Mouse (Mus musculus) limb, embryonic 12.5 days (tissue): Measurements from ENCODE around the gene Rspo1. TPM values are rescaled to one million over a fixed set of nuclear protein-coding genes. Genes with fewer than 3 reads are reported as not detected.
A peak's percentile ranks its signal among the peaks of the same experiment; 100 is the strongest.
"Not testable (repeated sequence)": the region's sequence is repeated elsewhere in the genome, so short reads cannot be mapped to it uniquely, and the experiment has no call there.

Experiments used
- ATAC-seq: fragments of 200-750 bp; cut with Nextera tagmentation; 2 replicates; pipeline ENCODE4 v1.8.0; 2017; ENCODE audit warnings: low read depth, moderate TSS enrichment; ENCODE audit not compliant: insufficient number of reproducible peaks, insufficient read depth, low FRiP score, low TSS enrichment
- H3K27ac ChIP-seq: fragments of 300-500 bp; sonication (generic); 2 replicates; pipeline ENCODE4 v1.5.1; 2016; ENCODE audit warnings: mild to moderate bottlenecking, moderate library complexity
- H3K27me3 ChIP-seq: fragments of 300-500 bp; sonication (generic); 2 replicates; pipeline ENCODE4 v1.6.1; 2016; ENCODE audit warnings: mild to moderate bottlenecking, moderate library complexity
- H3K36me3 ChIP-seq: fragments of 300-500 bp; sonication (generic); 2 replicates; pipeline ENCODE4 v1.6.1; 2016; ENCODE audit warnings: mild to moderate bottlenecking, moderate library complexity
- H3K4me1 ChIP-seq: fragments of 300-500 bp; sonication (generic); replicated peaks from 2 replicates; pipeline ENCODE4 v1.6.1; 2016
- H3K4me2 ChIP-seq: fragments of 300-500 bp; sonication (generic); 2 replicates; pipeline ENCODE4 v1.6.1; 2016; ENCODE audit warnings: mild to moderate bottlenecking, moderate library complexity
- H3K4me3 ChIP-seq: fragments of 300-500 bp; sonication (generic); replicated peaks from 2 replicates; pipeline ENCODE4 v1.5.1; 2016; ENCODE audit warnings: mild to moderate bottlenecking
- H3K9ac ChIP-seq: fragments of 300-500 bp; sonication (generic); replicated peaks from 2 replicates; pipeline ENCODE4 v1.6.1; 2016; ENCODE audit warnings: mild to moderate bottlenecking, moderate library complexity
- H3K9me3 ChIP-seq: fragments of 300-500 bp; sonication (generic); 2 replicates; pipeline ENCODE4 v1.6.1; 2016; ENCODE audit warnings: mild to moderate bottlenecking, moderate library complexity
- WGBS: fragments of 180-500 bp; shearing (Covaris S2); methylation state at CpG from one replicate; pipeline ENCODE4 v1.1.7; 2016; 5-methylcytosine and 5-hydroxymethylcytosine counted together
- polyA plus RNA-seq: library from polyadenylated mRNA; unstranded; fragments of >200 nt; fragmentation: Nextera tagmentation; extraction: Ambion mirVana; gene quantifications from 2 replicates; pipeline ENCODE4 v1.2.1, GENCODE M21; 2016

The Rspo1 gene
- 1.7 and 3.5 TPM in 2 replicates for polyA plus RNA-seq

GRCm38 (mm10) chr4:124985671-124986602, at the start of gene Rspo1:
Gene Rspo1 (plus strand): TSS chr4:124986430.
- H3K27me3 ChIP-seq, result peaks cover 100% of the 10 kb centered on the region
- H3K4me2 ChIP-seq, result peak within 1 kb of the TSS; percentile 60
- no peak for ATAC-seq
- H3K9ac ChIP-seq, result peak within 1 kb of the TSS; percentile 53
- peaks cover 51% of the 10 kb centered on the region for H3K4me1 ChIP-seq
- H3K36me3 ChIP-seq, result no peaks in the 10 kb centered on the region
- H3K9me3 ChIP-seq, result no peaks in the 10 kb centered on the region
- WGBS, result 1% methylated on average over 47 of the region's 62 CpGs
- no peak within 1 kb of the TSS for H3K27ac ChIP-seq
- H3K4me3 ChIP-seq, result peak within 1 kb of the TSS; percentile 45

GRCm38 (mm10) chr4:124936613-124937471, 49.4 kb upstream of the Rspo1 start, which contains the start of gene 9930104L06Rik:
Gene 9930104L06Rik (plus strand): TSS chr4:124937048.
- Histone ChIP-seq H3K4me3 (peak within 1 kb of the TSS; percentile 84), H3K4me2 (peak within 1 kb of the TSS; percentile 84), H3K9me3 (no peaks in the 10 kb centered on the region), H3K4me1 (peaks cover 20% of the 10 kb centered on the region), H3K27ac (peak within 1 kb of the TSS; percentile 59; the same call in 1 of the 2 replicates), H3K27me3 (no peaks in the 10 kb centered on the region), H3K9ac (peak within 1 kb of the TSS; percentile 76), H3K36me3 (peaks cover 31% of the 10 kb centered on the region)
- under 1% methylated on average over 52 of the region's 52 CpGs for WGBS
- peak; percentile 96 for ATAC-seq

DNA sequence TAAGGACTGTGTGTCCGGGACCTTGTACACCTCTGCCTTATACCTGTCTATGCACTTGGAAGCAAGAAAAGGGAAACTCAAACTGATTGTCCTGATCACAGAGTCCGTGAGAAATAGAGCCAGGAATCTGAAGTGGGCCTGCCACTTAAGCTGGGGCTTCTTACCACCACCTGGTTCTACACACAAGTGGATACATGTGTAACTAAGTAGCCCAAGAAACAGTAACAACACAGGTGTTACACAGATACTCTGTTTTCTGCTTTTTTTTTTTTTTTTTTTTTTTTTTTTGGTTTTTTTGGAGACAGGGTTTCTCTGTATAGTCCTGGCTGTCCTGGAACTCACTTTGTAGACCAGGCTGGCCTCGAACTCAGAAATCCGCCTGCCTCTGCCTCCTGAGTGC, 47.0 kb upstream of the Rspo1 start, which contains the start of gene Cdca8:
TSS of gene Cdca8 (minus strand) at position 101 of the 400 bp plus-strand sequence.
- not testable (repeated sequence) for ATAC-seq, H3K9me3 ChIP-seq, H3K4me2 ChIP-seq, H3K9ac ChIP-seq, H3K27ac ChIP-seq, H3K27me3 ChIP-seq
- Histone ChIP-seq H3K4me3 (peak within 1 kb of the TSS; percentile 84), H3K4me1 (peaks cover 20% of the 10 kb centered on the region), H3K36me3 (peaks cover 41% of the 10 kb centered on the region)
- 93% methylated on average over 4 of the region's 4 CpGs for WGBS

DNA sequence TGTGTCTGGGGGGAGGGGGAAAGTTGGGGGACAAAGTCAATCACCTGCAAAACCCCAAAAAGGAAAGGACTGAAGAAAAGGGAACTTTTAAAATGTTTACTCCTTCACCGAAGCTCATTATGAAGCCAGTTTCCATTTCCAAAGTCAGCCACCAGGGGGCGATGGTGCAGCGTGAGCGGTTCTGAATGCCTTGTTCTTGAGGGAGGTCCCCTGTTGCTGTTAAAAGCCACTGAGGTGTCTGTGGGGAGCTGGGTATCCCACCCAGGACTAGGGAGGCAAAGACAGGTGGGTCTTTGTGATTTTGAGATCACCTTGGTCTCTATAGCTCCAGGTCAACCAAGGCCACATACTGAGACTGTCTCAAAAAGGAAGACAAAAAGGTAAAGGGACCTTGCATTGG, 43.2 kb upstream of the Rspo1 start:
- Histone ChIP-seq H3K27ac (no peak overlapping the region), H3K36me3 (peaks cover 41% of the 10 kb centered on the region), H3K27me3 (peaks cover 26% of the 10 kb centered on the region), H3K9me3 (no peaks in the 10 kb centered on the region), H3K4me1 (peaks cover 1% of the 10 kb centered on the region), H3K9ac (no peak overlapping the region), H3K4me3 (no peak overlapping the region), H3K4me2 (no peak overlapping the region)
- WGBS, result 5% methylated on average over 4 of the region's 4 CpGs
- no peak for ATAC-seq

DNA sequence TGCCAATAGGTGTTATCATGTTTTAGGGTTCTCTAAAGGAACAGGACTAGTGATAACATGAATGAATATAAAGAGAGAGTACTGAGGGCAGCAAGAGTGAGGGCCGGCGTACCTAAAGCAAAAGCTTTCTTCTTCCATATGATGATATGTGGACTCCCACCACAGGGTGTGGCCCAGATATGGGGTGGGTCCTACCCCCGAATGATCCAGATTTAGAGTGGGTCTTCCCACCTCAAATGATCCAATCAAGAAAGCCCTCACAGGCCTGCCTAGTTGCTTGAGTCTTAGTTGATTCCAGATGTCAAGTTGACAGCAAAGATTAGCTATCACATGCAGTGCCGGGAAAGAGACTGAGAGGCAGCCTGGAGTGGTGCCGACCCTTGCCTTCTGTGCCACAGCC, 42.4 kb upstream of the Rspo1 start:
- Histone ChIP-seq H3K4me3 (no peak overlapping the region), H3K9me3 (no peaks in the 10 kb centered on the region)

DNA sequence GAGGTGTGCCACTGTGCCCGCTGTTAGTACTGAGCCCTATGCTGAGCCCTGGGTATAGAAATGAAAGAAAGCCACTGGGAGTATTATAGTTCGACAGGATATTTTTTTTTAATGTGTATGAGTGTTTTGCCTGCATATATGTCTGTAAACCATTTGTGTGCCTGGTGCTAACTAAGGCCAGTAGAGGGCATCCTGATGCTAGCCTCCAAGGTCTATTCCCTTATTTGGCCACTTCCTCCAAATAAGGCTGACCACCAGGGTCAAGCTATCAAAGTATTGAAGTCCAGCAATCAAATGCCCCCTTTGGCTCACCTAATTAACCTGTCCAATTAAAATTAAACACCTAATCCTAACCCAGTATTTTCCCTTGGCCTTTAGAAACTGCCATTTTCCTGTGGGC, 41.3 kb upstream of the Rspo1 start:
- Histone ChIP-seq H3K4me3 (no peak overlapping the region), H3K9ac (no peak overlapping the region), H3K4me2 (no peak overlapping the region), H3K27ac (no peak overlapping the region), H3K4me1 (peaks cover 6% of the 10 kb centered on the region), H3K9me3 (no peaks in the 10 kb centered on the region), H3K27me3 (peaks cover 45% of the 10 kb centered on the region), H3K36me3 (peaks cover 26% of the 10 kb centered on the region)
- no peak for ATAC-seq
- 52% methylated on average over 2 of the region's 2 CpGs for WGBS

More for the DNA sequence above, 42.4 kb upstream of the Rspo1 start:
- H3K27ac ChIP-seq, result no peak overlapping the region
- H3K27me3 ChIP-seq, result peaks cover 33% of the 10 kb centered on the region
- ATAC-seq, result no peak
- no peak overlapping the region for H3K4me2 ChIP-seq
- H3K36me3 ChIP-seq, result peaks cover 35% of the 10 kb centered on the region
- WGBS, result 52% methylated on average over 5 of the region's 5 CpGs
- no peak overlapping the region for H3K9ac ChIP-seq
- H3K4me1 ChIP-seq, result no peaks in the 10 kb centered on the region

DNA sequence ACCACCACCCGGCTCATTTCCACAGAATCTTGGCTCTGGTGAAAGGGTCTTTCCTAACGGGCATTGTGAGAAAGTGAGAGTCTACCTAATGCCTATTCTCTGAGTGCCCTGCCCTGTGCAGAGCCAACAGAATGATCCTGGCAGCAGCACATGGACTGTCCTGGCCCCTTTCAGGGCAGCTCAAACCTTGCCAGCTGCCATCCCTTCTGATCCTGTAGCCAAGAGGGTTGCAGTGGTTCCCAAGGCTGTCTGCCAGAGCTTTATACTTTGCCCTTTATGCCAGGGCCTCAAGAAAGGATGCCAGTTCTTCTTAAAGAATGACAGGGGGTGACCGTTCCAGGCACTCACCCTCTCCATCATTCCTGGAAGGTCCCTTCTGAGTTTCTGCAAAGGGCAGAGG, 36.7 kb upstream of the Rspo1 start:
- WGBS, result 74% methylated on average over 3 of the region's 3 CpGs
- H3K4me3 ChIP-seq, result no peak overlapping the region
- peaks cover 80% of the 10 kb centered on the region for H3K27me3 ChIP-seq
- no peak overlapping the region for H3K4me2 ChIP-seq
- H3K4me1 ChIP-seq, result peaks cover 24% of the 10 kb centered on the region
- no peaks in the 10 kb centered on the region for H3K9me3 ChIP-seq
- no peak overlapping the region for H3K9ac ChIP-seq
- no peak overlapping the region for H3K27ac ChIP-seq
- no peaks in the 10 kb centered on the region for H3K36me3 ChIP-seq
- no peak for ATAC-seq

DNA sequence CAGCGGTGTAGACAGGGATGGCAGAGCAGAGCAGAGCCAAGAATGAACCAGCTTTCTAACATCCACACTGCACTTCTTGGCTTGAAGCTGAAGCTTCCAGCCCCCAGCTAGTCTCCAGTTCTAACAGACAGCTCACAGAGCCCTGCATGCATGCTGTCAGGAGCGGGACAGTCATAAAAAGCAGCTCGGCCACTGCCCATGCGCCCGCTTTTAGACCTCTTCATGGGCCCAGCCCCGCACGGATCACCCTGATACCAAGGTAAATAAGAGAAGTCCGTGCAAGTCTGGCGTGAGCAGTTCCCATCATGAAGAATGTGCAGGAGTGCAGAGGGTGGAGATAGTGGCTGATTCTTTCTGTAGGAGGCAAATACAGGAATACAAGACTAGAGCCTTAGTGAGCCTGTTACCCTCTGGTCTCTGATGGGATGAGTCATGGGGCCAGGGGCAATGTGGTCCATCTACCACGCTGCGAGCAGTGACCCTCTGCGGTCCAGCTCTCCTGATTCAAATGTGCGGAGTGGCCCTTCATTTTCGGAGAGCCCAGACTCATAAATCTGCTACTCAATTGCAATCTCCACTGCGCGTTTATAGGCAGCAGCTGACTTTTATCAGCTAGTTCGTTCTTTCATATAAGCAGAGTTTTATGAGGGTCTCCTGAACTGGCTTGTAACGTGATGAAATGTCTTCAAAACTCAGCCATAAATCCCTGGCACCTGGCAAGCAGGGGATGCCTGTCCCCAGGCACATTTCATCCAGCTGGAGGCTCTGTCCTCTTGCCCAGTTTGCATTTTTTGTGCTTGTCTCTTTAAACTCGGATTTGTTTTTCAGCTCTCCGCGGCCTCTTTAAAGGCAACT, 35.8 kb upstream of the Rspo1 start:
- Histone ChIP-seq H3K9me3 (no peaks in the 10 kb centered on the region), H3K27me3 (peaks cover 86% of the 10 kb centered on the region), H3K4me2 (peak overlapping the region; percentile 15), H3K4me1 (peaks cover 24% of the 10 kb centered on the region), H3K4me3 (no peak overlapping the region), H3K36me3 (no peaks in the 10 kb centered on the region), H3K27ac (no peak overlapping the region), H3K9ac (no peak overlapping the region; the same call in 1 of the 2 replicates)
- ATAC-seq, result no peak
- 23% methylated on average over 21 of the region's 21 CpGs for WGBS

- no peaks in the 10 kb centered on the region for H3K9me3 ChIP-seq
- H3K27me3 ChIP-seq, result peaks cover 88% of the 10 kb centered on the region
- peaks cover 24% of the 10 kb centered on the region for H3K4me1 ChIP-seq
- no peak overlapping the region for H3K4me3 ChIP-seq
- no peaks in the 10 kb centered on the region for H3K36me3 ChIP-seq
- H3K27ac ChIP-seq, result no peak overlapping the region
- WGBS, result 29% methylated on average over 10 of the region's 10 CpGs
- ATAC-seq, result no peak
- peak overlapping the region; percentile 15 for H3K4me2 ChIP-seq
- H3K9ac ChIP-seq, result no peak overlapping the region
These were observed 35.2 kb upstream of the Rspo1 start for GRCm38 (mm10) chr4:124951036-124951433.

DNA sequence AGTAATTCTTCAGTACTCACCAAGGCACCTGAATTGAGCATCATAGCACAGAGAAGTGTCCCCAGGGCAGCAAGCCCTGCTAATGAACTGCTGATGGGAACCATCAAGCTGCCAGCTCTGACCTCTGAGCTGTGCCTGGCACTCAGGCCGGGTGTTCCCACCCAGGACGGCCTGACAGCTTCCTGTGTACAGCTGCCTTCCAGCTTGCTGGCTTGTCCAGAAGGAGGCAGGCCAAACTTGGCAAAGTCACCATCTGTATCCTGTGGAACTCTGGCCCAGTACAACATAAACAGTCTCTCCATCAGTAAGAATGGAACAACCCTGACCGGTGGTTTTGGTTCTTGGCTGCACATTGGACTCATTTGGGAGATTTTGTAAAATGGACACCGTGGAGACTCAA, 32.7 kb upstream of the Rspo1 start:
- 54% methylated on average over 4 of the region's 4 CpGs for WGBS
- Histone ChIP-seq H3K4me2 (no peak overlapping the region), H3K4me1 (peaks cover 24% of the 10 kb centered on the region), H3K4me3 (no peak overlapping the region), H3K27me3 (peaks cover 88% of the 10 kb centered on the region), H3K9me3 (no peaks in the 10 kb centered on the region), H3K36me3 (no peaks in the 10 kb centered on the region), H3K9ac (no peak overlapping the region), H3K27ac (no peak overlapping the region)
- no peak for ATAC-seq
